32 mouse cellular contexts compared by ENCODE assay signal in genomic region chr1:60044595-60044994, GRCm38 (mm10). TPM values are rescaled to one million over a fixed set of nuclear protein-coding genes. Genes with fewer than 3 reads are reported as not detected.
"Had no signal": no experiment of that assay in that cellular context is flagged by ENCODE, and none has a peak within 500 bp of the region (broad histone marks: within the 10 kb centered on the region; RNA-seq: fewer than 3 reads in every experiment).

No protein-coding gene starts in this region.

- H3K36me3 ChIP-seq: limb, embryonic 10.5 days; limb, embryonic 12.5 days; limb, embryonic 13.5 days; limb, embryonic 15.5 days; liver, embryonic 12.5 days; liver, embryonic 13.5 days; liver, embryonic 15.5 days; lung, embryonic 15.5 days; midbrain, embryonic 10.5 days; midbrain, embryonic 12.5 days; midbrain, embryonic 13.5 days; midbrain, embryonic 15.5 days; neural tube, embryonic 12.5 days had no signal

- H3K4me1 ChIP-seq: limb, embryonic 12.5 days; limb, embryonic 13.5 days; midbrain, embryonic 13.5 days; neural tube, embryonic 12.5 days had no signal

- H3K4me3 ChIP-seq: limb, embryonic 10.5 days; limb, embryonic 12.5 days; limb, embryonic 13.5 days; limb, embryonic 15.5 days; liver, embryonic 12.5 days; liver, embryonic 13.5 days; liver, embryonic 15.5 days; lung, embryonic 15.5 days; megakaryocyte, embryonic 14.5 days; midbrain, embryonic 10.5 days; midbrain, embryonic 12.5 days; midbrain, embryonic 13.5 days; midbrain, embryonic 15.5 days; myocyte; neural tube, embryonic 12.5 days had no signal

- H3K27ac ChIP-seq: limb, embryonic 10.5 days; limb, embryonic 12.5 days; limb, embryonic 13.5 days; limb, embryonic 15.5 days; liver, embryonic 12.5 days; liver, embryonic 13.5 days; liver, embryonic 14.5 days; liver, embryonic 15.5 days; lung, embryonic 15.5 days; macrophage; midbrain, embryonic 10.5 days; midbrain, embryonic 12.5 days; midbrain, embryonic 13.5 days; midbrain, embryonic 15.5 days; neural tube, embryonic 12.5 days had no signal

- H3K9ac ChIP-seq: limb, embryonic 12.5 days; limb, embryonic 13.5 days; limb, embryonic 15.5 days; liver, embryonic 12.5 days; liver, embryonic 13.5 days; liver, embryonic 14.5 days; liver, embryonic 15.5 days; liver, postnatal 0 days; lung, embryonic 14.5 days; lung, embryonic 15.5 days; midbrain, embryonic 12.5 days; midbrain, embryonic 13.5 days; midbrain, embryonic 15.5 days; neural tube, embryonic 12.5 days had no signal

- ATAC-seq: liver, embryonic 12.5 days; liver, postnatal 0 days; lung, postnatal 0 days; midbrain, embryonic 13.5 days; midbrain, embryonic 15.5 days had no signal

- H3K4me2 ChIP-seq: limb, embryonic 12.5 days; limb, embryonic 13.5 days; limb, embryonic 15.5 days; liver, embryonic 11.5 days; liver, embryonic 12.5 days; liver, embryonic 13.5 days; liver, embryonic 15.5 days; lung, embryonic 14.5 days; lung, embryonic 15.5 days; midbrain, embryonic 12.5 days; midbrain, embryonic 13.5 days; midbrain, embryonic 15.5 days; neural tube, embryonic 12.5 days had no signal

- DNase-seq: left cerebral cortex, postnatal 4 days; liver; liver, embryonic 13.5 days; liver, postnatal 0 days; lung, adult 18-20 months; lung, adult 2 months; lung, embryonic 14.5 days; lung, postnatal 10 days; lung, postnatal 14 days; lung, postnatal 36 days; lung, postnatal 4 days; midbrain, embryonic 14.5 days had no signal

- H3K9me3 ChIP-seq: limb, embryonic 10.5 days; limb, embryonic 12.5 days; limb, embryonic 13.5 days; limb, embryonic 15.5 days; liver, embryonic 12.5 days; liver, embryonic 13.5 days; liver, embryonic 15.5 days; lung, embryonic 15.5 days; midbrain, embryonic 12.5 days; midbrain, embryonic 13.5 days; midbrain, embryonic 15.5 days; neural tube, embryonic 12.5 days had no signal

RNA-seq across cellular contexts. Expression of gene Ica1l, which starts 1.6 kb away (rescaled TPM):
- total RNA-seq: liver, adult 2 months; monocyte, adult 5-6 weeks had no signal
- polyA plus RNA-seq: liver, adult 2 months; macrophage had no signal
